ENCODE assay signal across 23 mouse cellular contexts in the genomic region with DNA sequence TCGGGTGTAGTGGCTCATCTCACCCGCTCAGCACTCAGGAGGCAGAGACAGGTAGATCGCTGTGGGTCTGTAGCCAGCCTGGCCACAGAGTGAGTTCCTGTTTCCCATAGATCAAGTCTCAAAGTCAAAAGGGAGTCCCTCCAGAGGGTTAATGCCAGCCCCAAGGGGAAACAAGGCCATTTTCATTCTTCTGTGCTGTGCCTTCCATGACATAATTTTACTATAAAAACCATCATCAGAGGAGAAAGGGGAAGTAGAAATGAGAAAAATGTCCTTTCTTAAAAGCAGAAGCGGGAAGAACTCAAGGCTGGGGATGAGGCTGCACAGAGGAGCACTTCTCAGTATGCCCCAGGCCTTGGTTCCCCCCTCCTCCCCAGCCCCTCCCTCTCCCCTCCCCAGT.
A peak's percentile ranks its signal among the peaks of the same experiment; 100 is the strongest.
DNase-seq lines count a peak whose midpoint lies in the region; TF ChIP-seq lines count a peak whose summit lies in the region.
"Had no signal": no experiment of that assay in that cellular context is flagged by ENCODE, and none has a peak within 500 bp of the region (broad histone marks: within the 10 kb centered on the region; RNA-seq: fewer than 3 reads in every experiment).

No protein-coding gene starts in this region.

- no peak for TF ChIP-seq POLR2A in bone marrow, adult 2 months (IDR thresholded peaks at IDR 0.05; ENCODE audit: borderline replicate concordance, control insufficient read depth, low read depth, low read length)

- no peak overlapping the region for H3K4me3 ChIP-seq in bone marrow, adult 2 months (replicated peaks; ENCODE audit: control insufficient read depth, low read depth, low read length)
- H3K4me3 ChIP-seq in macrophage (ENCODE audit: inconsistent target), result no peak overlapping the region
- H3K4me3 ChIP-seq in layer of hippocampus, adult 2 months, result no peak overlapping the region
- H3K4me3 ChIP-seq: heart, embryonic 13.5 days; liver, embryonic 15.5 days; lung, embryonic 15.5 days; midbrain, embryonic 13.5 days; neural tube, embryonic 12.5 days had no signal

- intact Hi-C loops in left cerebral cortex, postnatal 25 days (cut with DNase I), result no loop called here

- no peaks in the 10 kb centered on the region for H3K36me3 ChIP-seq in macrophage (ENCODE audit: inconsistent target)
- no peaks in the 10 kb centered on the region; the same call in 1 of the 2 replicates for H3K36me3 ChIP-seq in splenic B cell, adult 2 months (ENCODE audit: control insufficient read depth, insufficient read depth, low read length, poor library complexity, severe bottlenecking)
- H3K36me3 ChIP-seq: heart, embryonic 13.5 days; liver, embryonic 15.5 days; lung, embryonic 15.5 days; midbrain, embryonic 13.5 days; neural tube, embryonic 12.5 days had no signal

- no peaks in the 10 kb centered on the region for H3K79me2 ChIP-seq in macrophage (ENCODE audit: inconsistent target)

- DNase-seq in spleen, postnatal 36 days (ENCODE audit: low spot score in 2 of 2), result peak; percentile 43 to 50
- DNase-seq in spleen, postnatal 14 days (ENCODE audit: low spot score in 2 of 2), result no peak
- DNase-seq in splenic B cell, adult 2 months (ENCODE audit: low read depth, low spot score), result peak; percentile 87
- no peak for DNase-seq in layer of hippocampus, adult 2 months (ENCODE audit: low spot score in 2 of 2)
- DNase-seq in adrenal gland, postnatal 36 days, result no peak
- no peak for DNase-seq in left cerebral cortex, postnatal 25 days (ENCODE audit: low spot score in 2 of 2)
- DNase-seq: cerebellum, adult 8-10 months; cerebellum, postnatal 36 days; gastrocnemius, postnatal 10 days; heart, postnatal 14 days; kidney, adult 2 months; kidney, postnatal 14 days; lung, postnatal 4 days; retina, postnatal 1 day had no signal

- H3K4me1 ChIP-seq in bone marrow, adult 2 months (ENCODE audit: control insufficient read depth, insufficient read depth, low read length), result no peaks in the 10 kb centered on the region; the same call in 1 of the 2 replicates
- H3K4me1 ChIP-seq: liver, embryonic 15.5 days; lung, embryonic 15.5 days; midbrain, embryonic 13.5 days; neural tube, embryonic 12.5 days had no signal

- H3K27me3 ChIP-seq in splenic B cell, adult 2 months (ENCODE audit: control insufficient read depth, insufficient read depth, low read length, poor library complexity, severe bottlenecking), result no peaks in the 10 kb centered on the region
- H3K27me3 ChIP-seq: neural tube, embryonic 12.5 days; Patski had no signal

- 15% methylated on average over 4 of the region's 4 CpGs for WGBS in bone marrow, adult 2 months
- WGBS in macrophage (ENCODE audit: missing documents), result 9% methylated on average over 4 of the region's 4 CpGs

- peak overlapping the region; percentile 45; the same call in 1 of the 2 replicates for H3K27ac ChIP-seq in bone marrow, adult 2 months (ENCODE audit: control insufficient read depth, insufficient read depth, low read depth, low read length, poor library complexity)
- H3K27ac ChIP-seq in macrophage, result peak overlapping the region; percentile 65
- no peak overlapping the region for H3K27ac ChIP-seq in layer of hippocampus, adult 2 months
- H3K27ac ChIP-seq: heart, embryonic 13.5 days; hindbrain, embryonic 14.5 days; liver, embryonic 15.5 days; lung, embryonic 15.5 days; midbrain, embryonic 13.5 days; neural tube, embryonic 12.5 days had no signal

- TF ChIP-seq CTCF in bone marrow, adult 2 months (IDR thresholded peaks at IDR 0.05; ENCODE audit: control insufficient read depth, insufficient read depth, low read length), result no peak
- no peak for TF ChIP-seq CTCF in layer of hippocampus, adult 2 months (conservative IDR thresholded peaks at IDR 0.05)

Comparison
In these comparisons a context has a peak if more than half of its experiments do, and no peak if none do; other contexts are left out.
1. DNase-seq: peak in spleen, postnatal 36 days (2 of 2) and splenic B cell, adult 2 months (single experiment); none in spleen, postnatal 14 days (0 of 2), layer of hippocampus, adult 2 months (0 of 2), adrenal gland, postnatal 36 days (0 of 2) and left cerebral cortex, postnatal 25 days (0 of 2).